Mouse (Mus musculus) neural tube, embryonic 15.5 days (tissue): ENCODE results near the gene Reln. TPM values are rescaled to one million over a fixed set of nuclear protein-coding genes. Genes with fewer than 3 reads are reported as not detected.

ENCODE experiments used
- ATAC-seq: fragments of 200-750 bp; cut with Nextera tagmentation; 2 replicates; pipeline ENCODE4 v1.8.0; 2017; ENCODE audit warnings: mild to moderate bottlenecking, moderate TSS enrichment, moderate library complexity; ENCODE audit not compliant: low FRiP score
- H3K27ac ChIP-seq: fragments of 300-500 bp; sonication (generic); replicated peaks from 2 replicates; pipeline ENCODE4 v1.5.1; 2015; ENCODE audit warnings: mild to moderate bottlenecking, inconsistent platforms
- H3K27me3 ChIP-seq: fragments of 300-500 bp; sonication (generic); replicated peaks from 2 replicates; pipeline ENCODE4 v1.6.1; 2015; ENCODE audit warnings: inconsistent platforms
- H3K36me3 ChIP-seq: fragments of 300-500 bp; sonication (generic); 2 replicates; pipeline ENCODE4 v1.6.1; 2015; ENCODE audit warnings: inconsistent platforms
- H3K4me1 ChIP-seq: fragments of 300-500 bp; sonication (generic); 2 replicates; pipeline ENCODE4 v1.6.1; 2015; ENCODE audit warnings: inconsistent platforms
- H3K4me2 ChIP-seq: fragments of 300-500 bp; sonication (generic); 2 replicates; pipeline ENCODE4 v1.6.1; 2015; ENCODE audit warnings: inconsistent platforms, mild to moderate bottlenecking, moderate library complexity
- H3K4me3 ChIP-seq: fragments of 300-500 bp; sonication (generic); replicated peaks from 2 replicates; pipeline ENCODE4 v1.5.1; 2015; ENCODE audit warnings: mild to moderate bottlenecking, inconsistent platforms
- H3K9ac ChIP-seq: fragments of 300-500 bp; sonication (generic); replicated peaks from 2 replicates; pipeline ENCODE4 v1.6.1; 2015; ENCODE audit warnings: mild to moderate bottlenecking, inconsistent platforms
- H3K9me3 ChIP-seq: fragments of 300-500 bp; sonication (generic); replicated peaks from 2 replicates; pipeline ENCODE4 v1.6.1; 2016; ENCODE audit warnings: inconsistent platforms
- WGBS: fragments of 180-500 bp; shearing (Covaris S2); methylation state at CpG from one replicate; pipeline ENCODE4 v1.1.7; 2015; ENCODE audit warnings: mixed read lengths; 5-methylcytosine and 5-hydroxymethylcytosine counted together
- polyA plus RNA-seq: library from polyadenylated mRNA; unstranded; fragments of >200 nt; fragmentation: Nextera tagmentation; extraction: Ambion mirVana; gene quantifications from 2 replicates; pipeline ENCODE4 v1.2.1, GENCODE M21; 2015

Gene Reln
- polyA plus RNA-seq, 1 experiment from 2014 or later: 50.0 TPM

- ATAC-seq: no peak
- H3K27ac ChIP-seq: no peak overlapping the region
- no peak overlapping the region for H3K9ac ChIP-seq
- H3K36me3 ChIP-seq: no peaks in the 10 kb centered on the region
- no peak overlapping the region for H3K4me2 ChIP-seq
- H3K4me1 ChIP-seq: peaks cover 9% of the 10 kb centered on the region
- H3K9me3 ChIP-seq: no peaks in the 10 kb centered on the region
- H3K4me3 ChIP-seq: no peak overlapping the region
- WGBS: 63% methylated on average over 3 of the region's 3 CpGs
- no peaks in the 10 kb centered on the region for H3K27me3 ChIP-seq
Measured at GRCm38 (mm10) chr5:22307072-22307471, 37.4 kb downstream of the Reln start.

DNA sequence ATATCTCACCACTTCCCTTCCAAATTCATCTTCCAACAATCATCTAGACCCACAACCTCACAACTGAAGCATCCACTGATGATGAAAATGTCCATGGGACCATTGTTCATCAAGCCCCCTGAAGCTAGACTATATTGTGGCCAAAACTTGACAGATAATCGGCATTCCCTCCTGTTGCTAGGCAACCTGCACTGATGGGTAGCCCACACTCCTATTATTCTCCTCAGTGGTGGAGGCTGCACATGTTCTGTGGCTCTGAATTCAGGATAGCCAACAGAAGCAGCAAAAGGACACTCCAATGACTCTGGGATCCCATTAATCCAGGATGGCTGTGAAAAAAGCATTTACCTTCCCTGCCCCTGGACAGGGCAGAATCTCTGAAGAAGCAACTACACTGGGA lies 40.8 kb downstream of the Reln start:
- ATAC-seq: 0 out of 2 replicates have a peak, but pooled peaks have one; percentile 40
- 14% methylated on average over 1 of the region's 1 CpGs for WGBS

GRCm38 (mm10) chr5:22302309-22302708 lies 42.2 kb downstream of the Reln start:
- Histone ChIP-seq H3K9me3 (no peaks in the 10 kb centered on the region), H3K36me3 (no peaks in the 10 kb centered on the region), H3K27me3 (no peaks in the 10 kb centered on the region), H3K27ac (no peak overlapping the region), H3K9ac (no peak overlapping the region), H3K4me3 (no peak overlapping the region), H3K4me1 (peaks cover 6% of the 10 kb centered on the region), H3K4me2 (no peak overlapping the region)
- 57% methylated on average over 5 of the region's 5 CpGs for WGBS
- peak; percentile 57; the same call in 1 of the 2 replicates for ATAC-seq

More for the DNA sequence above, 40.8 kb downstream of the Reln start:
- no peak overlapping the region for H3K9ac ChIP-seq
- H3K27me3 ChIP-seq: no peaks in the 10 kb centered on the region
- no peaks in the 10 kb centered on the region for H3K36me3 ChIP-seq
- H3K9me3 ChIP-seq: no peaks in the 10 kb centered on the region
- no peak overlapping the region for H3K4me3 ChIP-seq
- no peak overlapping the region for H3K4me2 ChIP-seq
- peaks cover 4% of the 10 kb centered on the region for H3K4me1 ChIP-seq
- no peak overlapping the region for H3K27ac ChIP-seq

DNA sequence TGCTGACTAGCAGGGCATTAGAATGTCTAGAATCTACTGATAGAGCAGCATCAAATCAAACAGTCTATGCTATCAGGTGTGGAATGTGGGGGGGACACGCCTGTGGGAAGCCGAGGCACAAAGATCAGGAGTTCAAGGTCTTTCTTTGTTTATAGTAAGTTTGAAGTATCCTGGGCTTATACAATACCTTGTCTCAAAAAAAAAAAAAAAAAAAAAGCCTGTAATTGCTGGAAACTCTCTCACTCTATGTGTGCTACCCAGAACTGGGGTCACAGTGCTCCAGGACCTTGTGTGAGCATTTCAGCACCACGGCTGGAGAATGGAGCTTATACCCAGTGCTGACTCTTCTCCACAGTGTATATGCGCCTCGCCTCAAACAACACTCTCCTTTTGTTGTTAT lies 43.7 kb downstream of the Reln start:
- Histone ChIP-seq H3K27ac (no peak overlapping the region), H3K4me2 (no peak overlapping the region), H3K4me1 (peaks cover 12% of the 10 kb centered on the region), H3K27me3 (no peaks in the 10 kb centered on the region), H3K9me3 (no peaks in the 10 kb centered on the region), H3K4me3 (no peak overlapping the region), H3K9ac (no peak overlapping the region), H3K36me3 (no peaks in the 10 kb centered on the region)
- ATAC-seq: no peak
- 92% methylated on average over 5 of the region's 5 CpGs for WGBS

DNA sequence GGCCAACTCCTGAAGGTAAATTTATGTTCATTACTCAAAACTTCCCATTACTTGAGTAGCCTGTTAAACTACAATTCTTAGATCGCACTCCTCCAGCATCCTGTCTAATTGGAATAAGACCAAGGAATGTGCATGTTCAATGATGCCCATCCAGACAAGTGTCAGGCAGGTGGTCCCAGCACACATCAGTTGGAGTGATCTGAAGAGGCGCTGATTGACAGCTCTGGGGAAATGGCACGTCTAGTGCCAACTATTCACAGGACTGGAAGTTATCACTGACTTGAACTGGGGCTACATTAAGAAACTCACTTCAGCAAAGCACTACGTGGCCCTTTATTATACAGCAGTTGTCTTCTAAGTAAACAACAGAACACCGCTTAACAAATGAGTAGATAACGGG lies 44.5 kb downstream of the Reln start:
- Histone ChIP-seq H3K9ac (no peak overlapping the region), H3K4me1 (peaks cover 16% of the 10 kb centered on the region), H3K36me3 (no peaks in the 10 kb centered on the region), H3K9me3 (no peaks in the 10 kb centered on the region), H3K4me3 (no peak overlapping the region), H3K27ac (no peak overlapping the region), H3K4me2 (no peak overlapping the region), H3K27me3 (no peaks in the 10 kb centered on the region)
- ATAC-seq: no peak
- WGBS: 91% methylated on average over 6 of the region's 6 CpGs

DNA sequence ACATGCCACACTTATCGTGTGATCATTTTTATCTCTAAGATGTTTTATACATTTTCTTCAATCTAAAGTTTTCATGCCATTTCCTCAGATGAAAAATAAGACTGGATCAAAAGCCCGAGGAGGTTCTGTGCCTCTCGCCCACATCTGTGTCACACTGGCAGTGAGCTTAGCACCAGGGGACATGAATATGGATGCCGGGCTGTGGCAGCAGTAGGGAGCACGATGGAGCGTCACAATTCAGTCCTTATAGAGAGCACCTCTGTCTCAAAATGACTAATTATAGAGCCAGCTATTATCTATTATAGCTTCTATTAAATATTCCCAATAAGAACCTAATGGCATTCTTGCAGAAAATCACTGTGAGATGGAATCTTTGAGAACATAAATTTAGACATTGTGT lies 49.3 kb downstream of the Reln start:
- H3K9me3 ChIP-seq: no peaks in the 10 kb centered on the region
- WGBS: 48% methylated on average over 6 of the region's 6 CpGs
- ATAC-seq: no peak
- no peaks in the 10 kb centered on the region for H3K36me3 ChIP-seq
- no peak overlapping the region for H3K27ac ChIP-seq
- no peaks in the 10 kb centered on the region for H3K27me3 ChIP-seq
- H3K4me2 ChIP-seq: no peak overlapping the region
- no peak overlapping the region for H3K4me3 ChIP-seq
- peaks cover 12% of the 10 kb centered on the region for H3K4me1 ChIP-seq
- H3K9ac ChIP-seq: no peak overlapping the region

DNA sequence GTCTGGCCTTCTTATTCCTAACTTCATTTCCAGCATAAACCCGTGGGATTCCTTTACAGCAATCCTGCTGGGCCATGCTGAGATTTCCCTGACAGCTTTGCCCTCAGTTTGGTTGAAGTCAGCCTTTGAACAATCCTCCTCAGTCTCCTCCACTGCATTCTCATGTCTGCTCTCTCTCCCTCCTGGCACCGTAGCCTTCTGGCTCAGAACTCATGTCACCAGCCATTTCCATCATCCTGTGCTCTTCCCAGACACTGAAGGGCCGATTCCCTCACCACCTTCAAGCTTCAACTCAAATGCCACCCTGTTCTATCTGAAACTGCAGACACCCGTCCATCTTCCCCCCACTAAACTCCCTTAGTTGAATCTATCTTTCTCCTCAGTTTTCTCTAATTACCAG lies 53.1 kb downstream of the Reln start:
- peaks cover 4% of the 10 kb centered on the region; the same call in 1 of the 2 replicates for H3K4me1 ChIP-seq
- H3K4me2 ChIP-seq: no peak overlapping the region
- WGBS: 82% methylated on average over 4 of the region's 4 CpGs
- no peak overlapping the region for H3K4me3 ChIP-seq
- H3K27me3 ChIP-seq: no peaks in the 10 kb centered on the region
- no peak overlapping the region for H3K9ac ChIP-seq
- H3K27ac ChIP-seq: no peak overlapping the region
- H3K9me3 ChIP-seq: no peaks in the 10 kb centered on the region
- no peaks in the 10 kb centered on the region for H3K36me3 ChIP-seq
- no peak for ATAC-seq

GRCm38 (mm10) chr5:22285396-22285795 lies 59.1 kb downstream of the Reln start:
- no peak overlapping the region for H3K4me3 ChIP-seq
- H3K27me3 ChIP-seq: no peaks in the 10 kb centered on the region
- 76% methylated on average over 4 of the region's 4 CpGs for WGBS
- no peaks in the 10 kb centered on the region for H3K36me3 ChIP-seq
- no peak overlapping the region for H3K27ac ChIP-seq
- H3K4me2 ChIP-seq: no peak overlapping the region
- no peak overlapping the region for H3K9ac ChIP-seq
- H3K9me3 ChIP-seq: no peaks in the 10 kb centered on the region
- 0 out of 2 replicates have a peak, but pooled peaks cover 3% of the 10 kb centered on the region for H3K4me1 ChIP-seq
- no peak for ATAC-seq

DNA sequence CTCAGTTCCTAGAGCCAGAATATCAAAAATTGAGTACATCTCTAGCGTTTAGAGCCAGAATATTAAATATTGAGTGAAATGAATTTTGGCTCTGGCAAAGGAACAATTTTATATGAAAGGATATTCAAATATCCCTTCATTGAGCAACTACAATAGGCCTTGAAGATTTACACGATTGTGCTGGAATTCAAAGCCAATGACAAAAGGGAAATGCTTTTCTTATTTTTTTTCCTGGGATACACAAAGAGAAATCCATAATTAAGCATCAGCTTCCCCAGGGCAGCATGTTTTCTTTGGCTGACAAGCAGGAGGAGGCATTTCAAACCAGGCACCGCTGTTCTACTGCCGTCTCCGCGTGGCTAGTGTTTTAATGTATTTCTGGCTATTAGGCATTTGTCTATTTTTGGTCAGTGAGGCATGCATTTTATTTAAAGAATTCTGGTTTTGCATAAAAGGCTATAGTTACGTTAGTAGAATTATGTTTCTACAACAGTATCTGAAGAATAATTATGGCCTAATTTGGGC lies 62.3 kb downstream of the Reln start:
- Histone ChIP-seq H3K27ac (no peak overlapping the region), H3K4me1 (0 out of 2 replicates have a peak, but pooled peaks cover 3% of the 10 kb centered on the region), H3K9me3 (no peaks in the 10 kb centered on the region), H3K4me3 (no peak overlapping the region), H3K4me2 (no peak overlapping the region), H3K36me3 (no peaks in the 10 kb centered on the region), H3K9ac (no peak overlapping the region), H3K27me3 (no peaks in the 10 kb centered on the region)
- 24% methylated on average over 7 of the region's 7 CpGs for WGBS
- ATAC-seq: no peak

GRCm38 (mm10) chr5:22280534-22281164 lies 63.9 kb downstream of the Reln start:
- Histone ChIP-seq H3K9ac (no peak overlapping the region), H3K4me2 (no peak overlapping the region), H3K9me3 (no peaks in the 10 kb centered on the region), H3K27ac (no peak overlapping the region), H3K27me3 (no peaks in the 10 kb centered on the region), H3K36me3 (no peaks in the 10 kb centered on the region), H3K4me3 (no peak overlapping the region), H3K4me1 (0 out of 2 replicates have a peak, but pooled peaks cover 3% of the 10 kb centered on the region)
- 73% methylated on average over 2 of the region's 2 CpGs for WGBS
- peak; percentile 39; the same call in 1 of the 2 replicates for ATAC-seq

DNA sequence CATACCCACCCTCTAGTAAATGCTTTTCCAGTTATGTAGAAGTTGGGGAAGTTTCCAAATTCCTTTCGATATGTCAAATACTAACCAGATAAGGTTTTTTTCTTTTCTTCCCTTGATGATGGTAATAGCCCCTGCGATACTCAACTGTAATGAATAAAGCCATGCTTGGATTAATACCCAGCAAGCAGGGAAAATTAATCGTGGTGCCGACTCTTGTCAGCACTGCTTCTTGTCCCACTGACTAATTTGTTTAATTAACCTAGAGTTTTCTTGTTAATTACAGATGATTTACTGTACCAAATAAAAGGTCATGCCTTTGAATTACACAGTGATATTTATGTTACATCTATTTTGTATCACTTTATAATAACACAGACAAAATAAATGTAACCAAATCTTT lies 65.3 kb downstream of the Reln start:
- WGBS: 60% methylated on average over 4 of the region's 4 CpGs
- no peak overlapping the region for H3K4me2 ChIP-seq
- H3K27me3 ChIP-seq: no peaks in the 10 kb centered on the region
- 0 out of 2 replicates have a peak, but pooled peaks cover 3% of the 10 kb centered on the region for H3K4me1 ChIP-seq
- ATAC-seq: no peak
- no peaks in the 10 kb centered on the region for H3K9me3 ChIP-seq
- H3K9ac ChIP-seq: no peak overlapping the region
- H3K36me3 ChIP-seq: no peaks in the 10 kb centered on the region
- H3K4me3 ChIP-seq: no peak overlapping the region
- no peak overlapping the region for H3K27ac ChIP-seq

DNA sequence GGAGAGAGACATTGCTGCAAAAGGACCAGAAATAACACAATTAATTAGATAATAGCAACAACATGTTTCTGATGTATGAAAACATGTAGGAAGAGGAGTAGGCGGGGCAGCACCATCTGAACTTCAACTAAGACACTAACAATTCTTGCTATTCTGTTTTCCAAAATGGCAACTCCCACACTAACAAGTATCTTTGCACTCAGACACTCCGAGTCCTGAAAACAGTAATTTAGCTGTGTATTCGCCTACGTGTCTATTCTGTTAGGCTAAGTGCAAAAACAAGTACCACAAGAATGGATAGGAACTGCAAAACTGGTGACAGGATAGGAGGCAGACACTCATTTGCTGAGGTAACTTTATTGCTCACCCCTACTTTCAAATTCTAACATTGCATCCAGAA lies 70.4 kb downstream of the Reln start:
- Histone ChIP-seq H3K4me3 (no peak overlapping the region), H3K27ac (no peak overlapping the region), H3K4me1 (no peaks in the 10 kb centered on the region), H3K27me3 (no peaks in the 10 kb centered on the region), H3K4me2 (no peak overlapping the region), H3K36me3 (no peaks in the 10 kb centered on the region), H3K9me3 (no peaks in the 10 kb centered on the region), H3K9ac (no peak overlapping the region)
- no peak for ATAC-seq
- 95% methylated on average over 4 of the region's 4 CpGs for WGBS
